Mouse (Mus musculus): ENCODE measurements around the gene Klf8. TPM values are rescaled to one million over a fixed set of nuclear protein-coding genes. Genes with fewer than 3 reads are reported as not detected.

The Klf8 gene
- polyA plus RNA-seq, 1 experiment from 2014 or later = 4.6 TPM

Other genes starting within 250 kb of the Klf8 start
- gene Usp51, start 231.0 kb upstream of the Klf8 start, polyA plus RNA-seq (2015; fragmentation: Nextera tagmentation; extraction: Ambion mirVana) = 2.7 and 3.0 TPM in 2 replicates
- gene Mageh1, start 199.9 kb upstream of the Klf8 start, polyA plus RNA-seq (2015; fragmentation: Nextera tagmentation; extraction: Ambion mirVana) = 137 and 155 TPM in 2 replicates
- 0.72 and 0.85 TPM in 2 replicates for gene Foxr2, start 118.7 kb upstream of the Klf8 start, polyA plus RNA-seq (2015; fragmentation: Nextera tagmentation; extraction: Ambion mirVana)
- 7.1 and 7.9 TPM in 2 replicates for gene Rragb, start 97.5 kb upstream of the Klf8 start, polyA plus RNA-seq (2015; fragmentation: Nextera tagmentation; extraction: Ambion mirVana)

Data from midbrain, embryonic 13.5 days (tissue).